Mouse (Mus musculus) erythroblast, embryonic 14.5 days (primary cell): ENCODE data around the gene Sp8.

Source experiments
- GATA1 ChIP-seq: IDR thresholded peaks from 2 replicates; pipeline ENCODE4 v1.6.1; 2012; ENCODE audit warnings: low read length, inconsistent platforms, mixed read lengths
- TAL1 ChIP-seq: IDR thresholded peaks from 3 replicates; pipeline ENCODE4 v1.6.1; 2012; ENCODE audit warnings: low read length, inconsistent platforms, mixed read lengths

DNA sequence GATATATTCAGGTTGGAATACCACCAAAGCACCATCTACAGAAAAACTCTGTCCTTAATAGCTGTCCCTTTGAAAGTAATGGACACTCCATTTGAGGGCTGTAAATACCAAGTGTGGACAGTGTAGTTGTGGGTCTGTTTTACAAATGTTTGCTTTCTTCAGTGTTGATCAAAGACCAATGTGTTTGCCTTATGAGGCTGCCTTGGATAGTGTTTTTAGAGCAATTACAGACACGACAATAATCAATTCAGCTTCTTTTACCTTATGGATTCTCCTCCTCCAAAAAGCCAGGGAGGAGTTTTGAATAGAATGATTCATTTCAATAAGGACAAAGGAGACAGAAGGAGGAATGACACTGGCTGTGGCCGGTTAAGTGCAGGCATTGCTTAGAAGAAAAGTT lies 7.9 kb upstream of the Sp8 start:
- TF ChIP-seq GATA1 (no peak), TAL1 (no peak)
